Mouse (Mus musculus) c-Kit-positive CD71-negative TER-119-negative erythroid progenitor cells, embryonic 14.5 days (primary cell): Measurements from ENCODE around the gene Hs3st6.

Experiments
- DNase-seq: peaks from one replicate; pipeline ENCODE4 v3.0.0-alpha.2; 2013; ENCODE audit warnings: low read depth

Hs3st6 gene

GRCm38 (mm10) chr17:24769146-24769545, 16.4 kb downstream of the Hs3st6 start:
- no peak for DNase-seq

GRCm38 (mm10) chr17:24773241-24773640, 20.5 kb downstream of the Hs3st6 start:
- no peak for DNase-seq

- DNase-seq: no peak
These were observed 22.4 kb downstream of the Hs3st6 start for GRCm38 (mm10) chr17:24775173-24775572.

- no peak for DNase-seq
These were observed 24.3 kb downstream of the Hs3st6 start for GRCm38 (mm10) chr17:24777073-24777472.

GRCm38 (mm10) chr17:24780821-24781220, 28.0 kb downstream of the Hs3st6 start:
- no peak for DNase-seq

GRCm38 (mm10) chr17:24792190-24792589, 39.4 kb downstream of the Hs3st6 start:
- no peak for DNase-seq

GRCm38 (mm10) chr17:24794791-24795190, 42.0 kb downstream of the Hs3st6 start:
- no peak for DNase-seq

GRCm38 (mm10) chr17:24796969-24797368, 44.2 kb downstream of the Hs3st6 start:
- no peak for DNase-seq

GRCm38 (mm10) chr17:24798229-24798628, 45.4 kb downstream of the Hs3st6 start:
- no peak for DNase-seq

GRCm38 (mm10) chr17:24799476-24799875, 46.7 kb downstream of the Hs3st6 start:
- no peak for DNase-seq

- DNase-seq: no peak
These were observed 47.7 kb downstream of the Hs3st6 start for GRCm38 (mm10) chr17:24800524-24800923.

GRCm38 (mm10) chr17:24803952-24804951, 51.5 kb downstream of the Hs3st6 start, which contains the start of gene Meiob:
TSS of gene Meiob (plus strand) at chr17:24804289.
- peak; percentile 62 for DNase-seq
